Mouse (Mus musculus) heart, postnatal 0 days (tissue): ENCODE measurements around the gene Irf2.

Experiments
- CTCF ChIP-seq: IDR thresholded peaks from 2 replicates; pipeline ENCODE4 v1.5.1; 2016; ENCODE audit warnings: antibody characterized with exemption, control low read depth, low read depth
- EP300 ChIP-seq: IDR thresholded peaks from 2 replicates; pipeline ENCODE4 v1.6.1; 2016; ENCODE audit warnings: antibody characterized with exemption, low read depth

- TF ChIP-seq CTCF (no peak), EP300 (no peak)
These were observed 22.4 kb upstream of the Irf2 start for GRCm38 (mm10) chr8:46717170-46717569.
